Mouse (Mus musculus) liver, embryonic 14.5 days (tissue): ENCODE measurements around the gene Ppp1r2.

Experiments used
- CTCF ChIP-seq: IDR thresholded peaks from 2 replicates; pipeline ENCODE4 v1.5.1; 2016; ENCODE audit warnings: antibody characterized with exemption, low read depth, control low read depth
- EP300 ChIP-seq: IDR thresholded peaks from 2 replicates; pipeline ENCODE4 v1.6.1; 2016; ENCODE audit warnings: antibody characterized with exemption, low read depth

DNA sequence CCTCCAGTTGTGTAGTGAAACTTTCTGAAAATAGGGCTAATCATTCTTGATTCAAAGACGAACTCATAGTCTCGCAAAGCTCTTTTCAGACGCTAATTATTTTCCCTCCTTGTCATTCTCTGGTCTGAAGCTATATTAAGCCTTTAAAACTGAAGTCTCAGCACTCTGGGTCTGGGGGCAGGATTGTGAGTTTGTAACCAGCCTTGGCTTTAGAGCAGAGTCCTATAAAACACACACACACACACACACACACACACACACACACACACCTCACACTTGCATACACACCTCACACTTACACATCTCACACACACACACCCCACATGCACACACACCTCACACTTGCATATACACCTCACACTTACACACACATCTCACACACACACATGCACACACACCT lies 40.7 kb downstream of the Ppp1r2 start:
- TF ChIP-seq CTCF (no peak), EP300 (no peak)
